Mouse (Mus musculus) spleen, postnatal 4 days (tissue): ENCODE data around the gene 3100002H09Rik.

Experiments
- DNase-seq, 2 experiments: peaks; one replicate each; pipeline ENCODE4 v3.0.0; 2022; ENCODE audit warnings: low spot score in 2 of 2

The 3100002H09Rik gene

DNA sequence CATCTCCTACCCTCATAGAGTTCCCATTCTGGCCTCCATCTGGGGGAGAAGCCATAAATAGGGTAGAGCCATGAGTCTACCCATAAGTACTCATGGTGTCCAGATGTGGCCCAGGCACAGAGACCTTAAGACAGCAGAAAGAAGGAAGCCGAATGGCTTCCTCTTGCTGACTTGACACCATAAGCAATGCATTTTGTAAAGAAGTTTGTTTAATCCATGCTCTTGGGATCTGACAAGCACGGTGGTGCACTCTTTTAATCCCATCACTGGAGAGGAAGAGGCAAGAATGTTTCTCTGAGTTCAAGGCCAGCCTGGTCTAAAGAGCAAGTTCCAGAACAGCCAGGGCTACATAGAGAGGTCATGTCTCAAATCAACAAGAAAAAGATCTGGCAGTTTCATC is at the start of gene 3100002H09Rik:
3100002H09Rik (minus strand) TSS at position 101 of the 400 bp plus-strand sequence.
- DNase-seq: no peak

DNA sequence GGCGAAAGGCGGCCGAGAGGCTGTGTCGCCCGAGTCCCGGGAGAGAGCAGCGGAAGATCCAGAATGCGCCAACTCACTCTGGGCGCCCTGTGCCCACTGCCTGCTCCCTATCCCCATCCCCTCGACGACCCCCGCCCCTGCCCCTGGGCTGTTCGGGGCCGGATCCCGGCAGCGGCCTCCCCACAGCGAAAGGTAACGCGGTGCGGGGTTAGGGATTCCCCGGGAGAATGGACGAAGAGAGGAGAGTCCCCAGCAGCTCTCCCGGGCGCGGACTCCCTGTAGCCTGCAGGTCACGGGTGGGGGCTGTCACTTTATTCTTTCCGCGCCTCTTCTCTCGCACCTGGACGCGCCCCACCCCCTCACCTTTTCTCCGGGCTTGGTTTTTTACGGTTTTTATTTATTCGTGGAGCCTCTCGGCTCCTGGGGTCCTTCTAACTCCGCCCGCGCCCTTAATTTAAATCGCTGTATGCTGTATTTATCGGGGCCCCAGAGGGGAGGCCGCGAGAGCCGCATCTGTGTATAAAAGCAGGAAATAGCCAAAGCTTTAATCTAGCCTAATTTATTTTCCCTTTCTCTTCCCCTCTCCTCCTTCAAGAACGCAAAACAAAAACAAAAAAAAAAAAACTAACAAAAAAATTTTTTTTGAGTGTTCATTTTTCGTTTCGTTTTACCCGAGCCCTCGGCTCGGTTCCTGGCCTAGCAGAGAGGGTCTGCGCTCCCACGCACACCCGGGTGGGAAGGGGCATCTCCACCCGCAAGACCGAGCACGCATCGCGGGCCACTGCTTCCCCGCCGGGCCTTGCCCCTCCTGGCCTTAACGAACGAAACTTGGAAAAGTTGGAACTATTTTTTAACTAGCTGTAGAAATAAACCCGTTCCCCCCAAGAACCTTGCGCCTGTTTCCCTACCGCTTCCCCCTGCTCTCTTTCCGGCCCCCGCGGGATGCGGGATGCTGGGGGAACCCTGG is 48.9 kb upstream of the 3100002H09Rik start:
- no peak for DNase-seq

DNA sequence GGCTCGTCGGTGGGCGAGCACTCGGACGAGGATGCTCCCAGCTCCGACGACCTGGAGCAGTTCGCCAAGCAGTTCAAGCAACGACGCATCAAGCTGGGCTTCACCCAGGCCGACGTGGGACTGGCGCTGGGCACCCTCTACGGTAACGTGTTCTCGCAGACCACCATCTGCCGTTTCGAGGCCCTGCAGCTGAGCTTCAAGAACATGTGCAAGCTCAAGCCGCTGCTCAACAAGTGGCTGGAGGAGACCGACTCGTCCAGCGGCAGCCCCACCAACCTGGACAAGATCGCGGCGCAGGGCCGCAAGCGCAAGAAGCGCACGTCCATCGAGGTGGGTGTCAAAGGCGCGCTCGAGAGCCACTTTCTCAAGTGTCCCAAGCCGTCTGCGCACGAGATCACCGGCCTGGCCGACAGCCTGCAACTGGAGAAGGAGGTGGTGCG is 47.8 kb upstream of the 3100002H09Rik start:
- DNase-seq: no peak

DNA sequence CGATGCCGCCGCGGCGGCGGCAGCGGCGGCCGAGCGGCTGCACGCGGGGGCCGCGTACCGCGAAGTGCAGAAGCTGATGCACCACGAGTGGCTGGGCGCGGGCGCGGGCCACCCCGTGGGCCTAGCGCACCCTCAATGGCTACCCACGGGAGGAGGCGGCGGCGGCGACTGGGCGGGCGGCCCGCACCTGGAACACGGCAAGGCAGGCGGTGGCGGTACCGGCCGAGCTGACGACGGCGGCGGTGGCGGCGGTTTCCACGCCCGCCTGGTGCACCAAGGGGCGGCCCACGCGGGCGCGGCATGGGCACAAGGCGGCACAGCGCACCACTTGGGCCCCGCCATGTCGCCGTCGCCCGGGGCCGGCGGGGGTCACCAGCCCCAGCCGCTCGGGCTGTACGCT is 47.2 kb upstream of the 3100002H09Rik start:
- no peak for DNase-seq

DNA sequence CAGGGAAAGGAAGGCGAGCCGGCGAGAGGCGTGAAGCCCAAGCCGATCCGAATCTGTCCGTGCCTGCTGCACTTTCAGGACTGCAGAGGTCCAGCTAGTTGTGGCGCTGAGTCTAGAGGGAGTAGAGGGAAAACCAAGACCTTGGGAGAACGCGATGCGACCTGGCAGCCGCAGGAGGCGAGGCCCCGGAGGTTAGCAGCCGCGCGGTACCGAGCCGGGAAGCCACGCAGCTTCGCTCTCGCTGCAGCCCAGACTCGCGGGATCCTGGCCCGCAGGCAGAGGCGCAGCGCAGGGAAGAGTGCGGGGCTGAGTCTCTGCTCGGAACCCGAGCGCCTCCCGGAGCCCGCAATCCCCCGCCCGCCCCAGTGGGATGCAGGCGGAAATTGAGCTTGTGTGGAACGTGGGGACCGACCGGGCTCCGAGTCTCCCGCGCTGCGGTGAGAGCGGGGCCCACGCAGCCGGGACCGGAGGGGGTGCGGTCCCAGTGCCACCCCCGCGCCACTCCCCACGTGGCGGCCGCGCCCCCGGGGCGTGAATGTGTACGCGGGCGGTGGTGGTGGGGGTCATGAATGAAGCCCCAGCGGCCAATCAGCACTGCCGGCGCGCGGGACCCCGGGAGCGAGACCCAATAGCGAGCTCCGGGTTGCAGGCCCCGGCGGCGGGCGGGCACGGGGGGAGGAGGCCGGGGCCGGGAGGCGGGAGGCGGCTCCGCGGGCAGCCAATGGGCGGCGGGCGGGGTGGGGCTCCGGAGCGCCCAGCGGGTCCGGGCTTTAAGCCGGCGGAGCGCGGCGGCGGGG is 46.4 kb upstream of the 3100002H09Rik start:
- peak; percentile 44 to 76 for DNase-seq

DNA sequence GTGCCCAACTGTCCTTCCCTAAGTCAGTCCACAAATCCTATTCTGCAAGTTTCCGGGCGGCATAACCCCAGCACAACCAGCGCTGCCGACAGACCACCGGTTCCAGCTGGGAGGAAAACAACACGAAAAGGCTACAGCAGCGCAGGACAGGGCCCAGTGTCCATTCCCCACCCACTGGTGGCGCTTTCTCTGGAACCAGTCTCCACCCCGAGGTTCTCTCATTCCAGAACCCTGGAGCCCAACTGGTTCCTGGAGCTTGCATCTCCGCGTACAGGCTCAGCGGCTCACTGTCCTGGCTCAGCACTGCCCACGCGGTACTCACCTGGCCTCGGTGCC is 45.9 kb upstream of the 3100002H09Rik start, which contains the start of gene Pou3f1:
Pou3f1 (plus strand) TSS at position 290 of the 336 bp plus-strand sequence.
- no peak for DNase-seq

DNA sequence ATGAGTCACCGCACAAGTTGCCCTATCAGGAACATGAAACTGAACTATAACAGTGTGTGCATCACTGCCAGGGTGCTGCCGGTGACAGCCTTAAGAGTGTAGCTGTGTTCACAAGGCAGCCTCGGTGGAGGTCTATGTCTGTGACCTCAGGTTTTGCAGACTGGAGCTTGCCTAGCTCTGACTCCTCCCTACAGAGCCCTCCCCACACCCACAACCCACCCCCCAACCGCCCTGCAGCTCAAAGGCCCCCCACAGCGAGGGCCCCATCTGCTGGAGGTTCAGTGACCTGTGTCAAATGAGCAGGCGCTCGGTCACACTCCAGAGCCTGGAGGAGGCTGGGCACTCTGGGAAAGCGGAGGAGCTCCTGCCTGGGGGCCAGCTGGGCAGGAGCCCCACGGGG is 42.3 kb upstream of the 3100002H09Rik start:
- no peak for DNase-seq

DNA sequence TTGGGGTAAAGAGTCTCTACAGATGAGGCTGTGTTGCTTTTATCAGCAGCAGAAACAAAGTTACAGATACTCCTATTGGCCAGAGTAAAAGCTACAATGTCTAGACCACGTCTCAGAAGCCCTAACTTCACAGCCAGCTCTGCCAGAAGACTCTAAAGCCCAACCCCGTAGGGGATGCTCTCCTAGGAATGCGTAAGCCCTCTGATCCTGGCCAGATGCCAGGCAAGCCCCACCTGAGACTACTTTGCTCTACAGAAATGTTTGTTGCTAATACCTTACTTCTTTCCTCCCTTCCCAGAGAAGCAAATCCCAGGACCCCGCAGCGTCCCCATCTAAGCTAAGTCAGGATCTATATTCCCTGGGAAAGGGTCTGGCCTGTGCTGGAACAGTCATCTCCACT is 37.3 kb upstream of the 3100002H09Rik start:
- DNase-seq: no peak

DNA sequence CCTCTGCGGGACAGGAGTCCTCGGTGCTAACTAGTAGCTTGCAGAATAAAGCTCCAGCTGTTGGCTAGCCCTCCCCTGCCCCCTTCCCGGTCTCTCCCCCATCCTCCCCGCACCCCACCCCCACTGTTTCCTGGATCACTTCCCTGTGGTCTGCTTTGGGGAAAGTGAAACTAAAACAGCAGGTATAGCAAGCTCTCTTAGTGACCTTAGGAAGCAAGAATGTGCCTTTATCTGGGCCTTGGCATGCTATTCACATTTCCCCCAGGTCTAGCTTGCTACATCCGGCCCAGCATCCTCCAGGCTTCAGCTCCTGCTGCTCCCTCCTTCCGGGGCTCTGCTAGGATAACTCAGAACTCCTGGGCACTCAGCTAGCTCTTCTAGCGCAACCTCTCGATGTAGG is 36.0 kb upstream of the 3100002H09Rik start:
- no peak for DNase-seq

DNA sequence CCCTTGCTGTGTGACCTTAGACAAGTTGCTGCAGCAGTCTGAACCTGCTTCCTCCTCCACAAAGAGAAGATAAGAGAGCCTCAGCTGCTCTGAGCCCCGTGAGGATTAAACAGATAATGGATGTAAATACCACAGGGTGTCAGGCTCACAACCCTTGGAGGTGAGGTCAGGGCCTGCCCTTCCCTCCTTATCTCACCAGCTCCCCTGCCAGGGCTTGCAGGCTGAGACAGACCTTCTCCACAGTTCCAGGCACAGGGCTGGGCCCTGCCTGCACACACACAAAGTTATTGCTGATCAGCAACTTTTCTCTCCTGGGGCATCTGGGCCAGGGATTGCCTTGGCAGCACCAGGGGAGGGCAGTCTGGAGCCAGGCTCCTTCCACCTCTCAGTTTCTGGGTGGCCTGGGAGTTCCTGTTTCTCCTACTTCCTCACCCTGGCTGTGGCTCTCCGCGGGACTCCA is 34.4 kb upstream of the 3100002H09Rik start:
- DNase-seq: no peak

DNA sequence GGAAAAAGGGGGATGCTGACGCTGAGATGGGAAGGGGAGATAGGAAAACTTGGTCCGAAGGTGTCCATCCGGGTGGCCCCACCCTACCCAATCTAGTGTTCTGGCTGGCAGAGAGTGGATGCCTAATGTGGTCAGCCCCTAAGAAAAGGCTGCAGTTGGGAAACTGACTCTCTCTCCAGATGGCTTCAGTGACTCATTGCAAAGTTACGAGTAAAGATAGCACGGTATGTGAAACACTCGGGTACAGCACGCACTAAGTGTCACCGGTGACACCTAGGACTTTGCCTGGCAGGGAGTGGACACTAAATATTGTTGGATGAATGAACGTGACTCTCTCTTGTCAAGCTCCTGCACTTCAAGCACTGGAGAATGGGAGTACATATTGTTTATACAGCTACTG is 33.3 kb upstream of the 3100002H09Rik start:
- no peak for DNase-seq

DNA sequence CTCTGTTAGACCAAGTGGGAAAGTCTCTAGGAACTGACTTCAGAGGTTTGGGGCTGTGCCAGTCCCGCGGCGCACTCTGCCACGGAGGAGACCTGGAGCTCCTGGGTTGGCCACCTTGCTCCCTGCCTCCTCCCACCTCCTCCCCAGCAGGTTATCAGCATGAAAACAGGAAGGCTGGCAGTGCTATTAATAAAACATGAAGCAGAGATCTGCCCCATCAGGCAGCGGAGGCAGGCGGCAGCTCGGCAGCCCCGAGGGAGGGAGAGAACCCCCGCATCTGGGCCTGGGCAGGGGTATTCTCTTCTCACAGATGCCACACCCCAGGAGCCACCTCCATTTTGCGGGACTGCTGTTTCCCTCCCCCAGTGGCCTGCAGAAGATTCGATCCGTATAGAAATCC is 29.1 kb upstream of the 3100002H09Rik start:
- DNase-seq: no peak

DNA sequence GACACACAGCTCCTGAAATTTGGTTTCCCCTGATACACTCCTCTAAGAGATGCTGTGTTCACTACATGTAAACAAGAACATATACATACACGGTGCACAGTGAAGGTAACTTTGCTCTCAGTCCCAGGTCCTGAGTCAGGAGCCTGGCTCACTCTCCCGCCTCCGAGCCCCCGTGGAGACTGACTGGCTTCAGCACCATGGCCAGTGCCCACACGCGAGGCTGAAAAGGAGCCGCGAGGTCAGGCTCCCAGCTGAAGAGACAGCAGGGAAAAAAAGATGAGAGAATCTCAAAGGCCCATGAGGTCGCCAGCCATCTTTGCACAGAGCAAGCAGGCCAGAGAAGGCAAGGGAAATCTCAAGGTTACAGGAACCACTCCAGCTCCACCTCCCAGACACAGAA is 22.7 kb upstream of the 3100002H09Rik start:
- DNase-seq: no peak

DNA sequence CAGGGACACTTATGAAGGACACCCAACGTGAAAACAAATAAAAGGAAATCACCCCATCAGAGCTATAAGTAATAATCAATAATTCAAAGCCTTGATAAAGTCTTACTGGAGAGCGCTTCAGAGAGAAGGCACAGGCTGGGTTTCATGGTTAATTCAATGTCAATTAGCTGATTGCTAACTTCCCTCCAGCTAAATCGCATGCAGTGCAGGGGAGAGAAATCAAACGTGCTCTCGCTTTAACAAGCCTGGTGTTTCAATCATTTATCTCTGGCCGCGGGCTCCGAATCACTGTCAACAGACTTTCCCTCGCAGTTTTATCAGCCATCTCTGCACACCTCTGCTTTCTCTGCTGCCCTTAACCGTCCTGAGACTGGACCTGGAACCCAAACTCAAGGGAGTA is 22.3 kb upstream of the 3100002H09Rik start:
- DNase-seq: no peak

DNA sequence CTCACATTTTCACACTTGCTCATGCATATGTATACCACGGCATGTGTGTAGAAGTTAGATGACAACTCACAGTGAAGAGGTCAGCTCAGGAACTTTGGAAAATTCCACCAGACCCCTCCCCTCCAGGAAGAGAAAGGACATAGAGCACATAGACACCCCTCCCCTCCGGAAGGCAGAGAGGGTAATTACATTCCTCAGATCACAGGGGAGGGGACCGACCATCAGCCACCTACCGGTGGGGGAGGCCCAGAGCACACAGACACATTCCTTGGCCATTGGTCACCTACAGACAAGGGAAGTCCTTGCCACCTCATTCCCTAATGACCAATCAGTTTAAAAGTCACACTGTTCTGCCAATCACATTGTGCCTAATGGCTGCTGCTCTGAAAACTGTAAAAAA is 20.9 kb upstream of the 3100002H09Rik start:
- no peak for DNase-seq

DNA sequence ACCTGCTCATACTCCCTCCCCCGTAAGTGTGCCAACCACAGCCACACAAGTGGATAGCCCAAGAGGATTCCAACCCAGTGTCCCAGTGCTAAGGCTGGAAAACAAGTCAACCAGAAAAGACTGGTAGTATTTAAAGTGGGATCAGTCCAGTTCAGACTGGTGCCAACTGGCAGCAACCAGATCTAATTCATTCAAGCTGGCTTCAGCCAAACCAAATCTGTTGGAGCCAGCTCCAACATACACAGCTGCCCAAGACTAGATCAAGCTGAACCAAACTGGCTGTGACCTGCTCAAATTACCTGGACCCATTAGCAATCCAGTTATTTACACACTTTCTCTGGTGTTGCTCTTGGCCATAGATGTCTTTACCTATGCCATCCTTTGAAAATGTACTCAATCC is 16.2 kb upstream of the 3100002H09Rik start:
- DNase-seq: no peak

DNA sequence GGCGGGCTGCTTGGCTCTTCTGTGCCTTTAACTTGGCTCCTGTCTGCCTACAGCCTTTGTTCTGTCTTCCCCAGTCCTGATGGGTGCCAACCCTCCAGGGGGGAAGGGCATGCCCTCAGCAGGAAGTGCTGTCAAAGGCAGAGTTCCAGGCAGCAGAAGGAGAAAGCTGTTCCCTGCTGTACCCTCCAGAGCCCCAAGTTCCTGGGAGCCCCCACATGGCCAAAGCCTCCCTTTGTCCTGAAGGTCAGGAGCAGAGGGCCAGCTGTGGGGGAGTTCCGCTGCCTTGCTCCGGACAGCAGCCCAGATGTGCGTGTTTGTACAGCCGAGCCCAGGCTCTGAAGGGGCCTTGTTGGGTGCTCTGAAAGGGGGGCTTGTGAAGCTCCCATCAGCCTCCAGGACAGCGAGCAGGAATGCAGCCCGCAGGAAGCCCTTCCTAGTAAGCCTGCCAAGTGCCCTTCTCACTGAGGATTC is 13.5 kb upstream of the 3100002H09Rik start:
- no peak for DNase-seq

DNA sequence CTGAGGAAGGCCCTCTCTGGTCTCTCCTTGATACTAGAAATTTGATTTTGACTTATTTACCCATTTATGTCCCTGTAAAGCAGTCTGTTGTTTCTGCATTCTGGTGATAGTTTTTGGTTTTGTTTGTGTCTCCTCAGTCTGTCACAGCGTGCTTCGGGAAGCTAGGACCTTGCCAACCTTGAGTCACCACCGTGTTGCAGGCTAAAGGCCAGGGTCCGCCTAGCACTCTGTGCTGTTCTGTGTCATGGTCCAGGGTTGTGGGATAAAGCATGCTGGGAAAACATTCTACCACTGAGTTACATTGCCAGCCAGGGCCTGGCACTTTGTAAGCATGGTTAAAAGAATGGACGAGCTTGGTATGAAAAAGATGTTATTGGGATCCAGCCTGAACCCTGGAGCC is 12.0 kb upstream of the 3100002H09Rik start:
- no peak for DNase-seq

DNA sequence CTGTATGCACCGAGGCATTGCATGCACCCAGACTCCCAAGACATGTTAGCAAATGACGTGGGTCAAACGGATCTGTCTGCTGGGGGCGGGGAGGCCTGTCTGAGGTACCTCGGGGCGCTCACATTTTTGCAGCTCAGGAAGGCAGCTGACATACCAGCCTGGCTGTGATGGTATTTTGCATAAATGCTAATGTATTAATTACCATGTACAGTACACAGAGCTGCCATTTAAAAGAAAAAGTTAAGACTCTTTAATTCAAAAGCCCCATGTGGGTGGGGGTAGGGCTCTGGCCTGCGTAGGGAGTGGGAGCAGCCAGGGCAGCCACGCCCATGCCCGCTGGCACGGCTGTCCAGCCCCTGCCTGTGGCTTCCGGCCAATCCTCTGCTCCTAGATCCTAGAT is 10.8 kb upstream of the 3100002H09Rik start:
- DNase-seq: no peak

DNA sequence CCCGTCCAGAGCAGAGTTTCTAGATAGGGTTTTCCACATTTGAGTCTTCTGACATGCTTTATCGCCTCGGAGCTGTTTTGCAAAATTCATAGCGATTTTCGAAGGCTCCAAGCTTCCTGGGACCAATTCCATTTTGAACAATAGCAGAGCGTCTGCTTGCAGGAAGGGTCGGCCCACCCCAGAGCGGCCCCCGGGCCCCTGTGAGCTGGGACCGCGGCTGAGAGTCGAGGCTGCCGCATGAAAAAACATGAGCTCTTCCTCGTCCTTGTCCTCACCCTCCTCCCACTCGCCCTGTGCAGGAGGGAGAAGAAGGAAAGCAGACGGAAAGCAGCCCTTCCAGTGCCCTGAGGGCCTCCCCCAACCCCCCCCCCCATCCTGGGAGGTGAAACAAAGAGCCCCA is 8.0 kb upstream of the 3100002H09Rik start:
- no peak for DNase-seq

DNA sequence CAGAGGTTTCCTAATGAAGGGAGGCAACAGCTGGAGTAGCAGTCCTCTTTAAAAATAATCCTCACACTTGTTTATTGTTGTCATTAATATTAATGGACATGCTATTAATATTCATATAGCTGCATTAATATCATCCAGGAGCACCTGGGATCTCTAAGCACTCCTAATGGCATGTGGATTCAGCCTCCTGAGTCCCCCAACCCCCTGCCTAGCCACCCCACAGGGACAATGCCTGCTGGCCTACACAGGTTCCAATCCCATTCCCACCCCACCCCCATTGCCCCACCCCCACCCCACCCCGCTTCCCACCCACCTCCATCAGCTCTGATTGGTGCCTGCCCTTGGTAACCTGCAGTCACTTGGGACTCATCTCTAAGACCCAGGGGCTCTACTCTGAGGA is 6.0 kb upstream of the 3100002H09Rik start:
- no peak for DNase-seq

DNA sequence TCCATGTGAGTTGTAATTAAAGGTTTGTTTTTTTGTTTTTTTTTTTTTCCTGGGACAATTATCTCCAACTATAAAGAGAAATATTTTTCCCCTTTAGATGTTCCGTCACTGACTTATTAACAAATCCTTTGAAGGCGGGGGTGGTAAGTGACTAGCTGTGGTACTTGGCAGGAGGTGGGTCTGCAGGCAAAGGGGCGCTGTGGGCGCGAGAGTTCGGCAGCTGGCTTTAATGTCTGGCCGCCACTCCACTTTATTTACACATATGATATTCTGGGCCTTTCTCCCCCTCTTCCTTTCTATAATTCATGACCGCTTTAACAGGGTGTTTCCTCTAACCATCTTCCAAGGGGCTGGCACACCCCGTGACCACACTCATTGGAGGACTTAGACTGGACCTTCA is 5.4 kb upstream of the 3100002H09Rik start:
- DNase-seq: no peak
